9 mouse cellular contexts compared by ENCODE assay signal in the genomic region with DNA sequence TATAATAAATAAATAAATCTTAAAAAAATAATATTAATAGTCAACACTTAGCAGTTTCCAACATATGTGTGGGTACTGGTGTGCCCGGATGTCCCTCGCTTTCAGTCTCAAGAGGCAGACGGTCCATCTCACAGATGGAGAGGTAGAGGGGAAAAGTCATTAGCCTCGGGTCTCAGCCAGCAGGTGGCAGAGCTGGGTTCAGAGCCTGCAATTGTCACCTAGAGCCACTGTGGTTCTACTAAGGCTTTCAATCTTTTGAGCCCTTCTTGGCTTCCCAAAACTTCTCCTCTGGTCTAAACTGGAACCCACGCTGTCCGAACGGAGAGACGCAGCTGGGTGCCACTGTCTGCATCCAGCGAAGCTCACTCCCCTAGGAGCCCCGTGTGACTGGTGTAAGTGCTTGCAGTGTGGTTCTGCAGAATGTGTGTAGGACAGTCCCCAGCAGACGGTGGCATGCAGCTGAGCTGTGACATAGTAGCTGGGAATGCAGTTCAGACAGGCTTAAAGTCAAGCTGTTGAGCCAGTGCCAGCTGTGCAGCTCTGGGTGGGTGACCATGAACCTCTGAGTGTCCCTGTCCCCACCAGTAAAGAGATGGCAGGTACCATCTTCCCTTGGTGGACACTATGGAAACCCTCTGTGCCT. TPM values are rescaled to one million over a fixed set of nuclear protein-coding genes. Genes with fewer than 3 reads are reported as not detected.
DNase-seq lines count a peak whose midpoint lies in the region; ATAC-seq and TF ChIP-seq lines count a peak whose summit lies in the region.
"Had no signal": no experiment of that assay in that cellular context is flagged by ENCODE, and none has a peak within 500 bp of the region (broad histone marks: within the 10 kb centered on the region; RNA-seq: fewer than 3 reads in every experiment).

No protein-coding gene starts in this region.

- no peak overlapping the region for H3K4me3 ChIP-seq in heart, adult 2 months
- no peak overlapping the region for H3K4me3 ChIP-seq in heart, embryonic 12.5 days
- H3K4me3 ChIP-seq in forebrain, postnatal 0 days (ENCODE audit: low read depth, low read length), result no peak overlapping the region
- H3K4me3 ChIP-seq: heart, embryonic 13.5 days had no signal

- no peaks in the 10 kb centered on the region for H3K9me3 ChIP-seq in heart, embryonic 12.5 days (replicated peaks)
- H3K9me3 ChIP-seq in forebrain, postnatal 0 days (ENCODE audit: low read length), result no peaks in the 10 kb centered on the region
- H3K9me3 ChIP-seq: heart, embryonic 13.5 days had no signal

- TF ChIP-seq CTCF in heart, adult 2 months (IDR thresholded peaks at IDR 0.05), result peak; percentile 66
- TF ChIP-seq CTCF in forebrain, postnatal 0 days (IDR thresholded peaks at IDR 0.05; ENCODE audit: low read depth), result peak; percentile 54

- peak; percentile 17 to 47 for DNase-seq in heart, adult 2 months
- DNase-seq in thymus, postnatal 14 days, result peak; percentile 41
- no peak for DNase-seq in thymus, postnatal 0 days (ENCODE audit: low spot score)
- peak; percentile 33 for DNase-seq in forebrain, postnatal 0 days
- DNase-seq in lung, postnatal 14 days, result peak; percentile 16
- DNase-seq in urinary bladder, postnatal 4 days (ENCODE audit: low spot score in 2 of 2), result no peak
- DNase-seq in adrenal gland, postnatal 4 days (ENCODE audit: low spot score in 2 of 2), result no peak

- 46% methylated on average over 11 of the region's 11 CpGs for WGBS in heart, adult 2 months
- 54% methylated on average over 11 of the region's 11 CpGs for WGBS in heart, embryonic 12.5 days
- WGBS in forebrain, postnatal 0 days, result 58% methylated on average over 11 of the region's 11 CpGs

- H3K79me2 ChIP-seq in heart, adult 2 months (replicated peaks; ENCODE audit: control insufficient read depth, insufficient read depth, low read length), result no peaks in the 10 kb centered on the region

- no peak overlapping the region for H3K9ac ChIP-seq in heart, adult 2 months (ENCODE audit: low read depth, low read length)
- no peak overlapping the region for H3K9ac ChIP-seq in heart, embryonic 12.5 days
- H3K9ac ChIP-seq in forebrain, postnatal 0 days, result no peak overlapping the region
- H3K9ac ChIP-seq: heart, embryonic 13.5 days had no signal

- H3K36me3 ChIP-seq in heart, adult 2 months (ENCODE audit: control insufficient read depth, insufficient read depth, low read length), result no peaks in the 10 kb centered on the region
- no peaks in the 10 kb centered on the region for H3K36me3 ChIP-seq in heart, embryonic 12.5 days
- no peaks in the 10 kb centered on the region for H3K36me3 ChIP-seq in forebrain, postnatal 0 days (ENCODE audit: insufficient read depth)
- H3K36me3 ChIP-seq: heart, embryonic 13.5 days had no signal

- TF ChIP-seq EP300 in heart, adult 2 months (IDR thresholded peaks at IDR 0.05; ENCODE audit: insufficient read depth, low read depth, low read length), result no peak

- H3K27me3 ChIP-seq in heart, adult 2 months (ENCODE audit: control insufficient read depth, insufficient read depth, low read length), result no peaks in the 10 kb centered on the region
- H3K27me3 ChIP-seq in heart, embryonic 12.5 days (replicated peaks), result peaks cover 31% of the 10 kb centered on the region
- no peaks in the 10 kb centered on the region for H3K27me3 ChIP-seq in forebrain, postnatal 0 days (ENCODE audit: insufficient read depth, low read length)

- H3K4me2 ChIP-seq in heart, embryonic 12.5 days, result no peak overlapping the region
- H3K4me2 ChIP-seq in forebrain, postnatal 0 days (ENCODE audit: low read depth), result peak overlapping the region; percentile 47; the same call in 1 of the 2 replicates
- H3K4me2 ChIP-seq: heart, embryonic 13.5 days had no signal

- no peak for TF ChIP-seq POLR2A in heart, adult 2 months (IDR thresholded peaks at IDR 0.05; ENCODE audit: insufficient read depth, low read depth, low read length)

- peak overlapping the region; percentile 78 for H3K27ac ChIP-seq in heart, adult 2 months
- H3K27ac ChIP-seq in heart, embryonic 12.5 days (ENCODE audit: poor library complexity, severe bottlenecking), result no peak overlapping the region
- H3K27ac ChIP-seq in forebrain, postnatal 0 days (ENCODE audit: low read depth, low read length), result 0 out of 2 replicates have a peak overlapping the region, but pooled peaks have one; percentile 35

- ATAC-seq in heart, embryonic 12.5 days (ENCODE audit: insufficient number of reproducible peaks, low FRiP score), result no peak
- ATAC-seq in forebrain, postnatal 0 days, result peak; percentile 53

- intact Hi-C loops in heart, adult 2 months (cut with DNase I), result loop anchor here (1.0 kb wide), 1 partner anchor 121 kb away; no protein-coding TSS in a partner anchor

- peaks cover 3% of the 10 kb centered on the region; the same call in 1 of the 2 replicates for H3K4me1 ChIP-seq in heart, adult 2 months (ENCODE audit: control insufficient read depth, insufficient read depth, low read length)
- peaks cover 10% of the 10 kb centered on the region for H3K4me1 ChIP-seq in heart, embryonic 12.5 days (replicated peaks)
- peaks cover 14% of the 10 kb centered on the region for H3K4me1 ChIP-seq in forebrain, postnatal 0 days (ENCODE audit: insufficient read depth)

RNA-seq across cellular contexts. Expression of gene Dlgap4, which starts 29.2 kb away (rescaled TPM):
- 10 to 100 TPM; 31.3 to 32.5 TPM for total RNA-seq in heart, adult 2 months (2021)
- 61.0 and 61.5 TPM in 2 replicates for polyA plus RNA-seq in heart, adult 2 months (2012; rRNA removed)
- polyA plus RNA-seq in heart, embryonic 12.5 days (2016; fragmentation: Nextera tagmentation; extraction: Ambion mirVana), result 72.1 and 73.4 TPM in 2 replicates
- 40.3 and 44.0 TPM in 2 replicates for polyA plus RNA-seq in thymus, postnatal 0 days (2015; fragmentation: Nextera tagmentation; extraction: Ambion mirVana)
- total RNA-seq in forebrain, postnatal 0 days (2014; rRNA removed), result 218 and 235 TPM in 2 replicates
- 327 and 354 TPM in 2 replicates for polyA plus RNA-seq in forebrain, postnatal 0 days (2015; fragmentation: Nextera tagmentation; extraction: Ambion mirVana)
- total RNA-seq in adrenal gland, postnatal 4 days (2021), result 10 to 100 TPM; 52.4 to 53.9 TPM

RNA-seq across cellular contexts. Expression of gene Aar2, which starts 36.9 kb away (rescaled TPM):
- 10 to 100 TPM; 21.0 to 22.7 TPM for total RNA-seq in heart, adult 2 months (2021)
- polyA plus RNA-seq in heart, adult 2 months (2012; rRNA removed), result 19.4 and 26.0 TPM in 2 replicates
- polyA plus RNA-seq in heart, embryonic 12.5 days (2016; fragmentation: Nextera tagmentation; extraction: Ambion mirVana), result 22.8 and 25.2 TPM in 2 replicates
- polyA plus RNA-seq in thymus, postnatal 0 days (2015; fragmentation: Nextera tagmentation; extraction: Ambion mirVana), result 27.5 and 29.2 TPM in 2 replicates
- total RNA-seq in forebrain, postnatal 0 days (2014; rRNA removed), result 46.7 and 50.1 TPM in 2 replicates
- polyA plus RNA-seq in forebrain, postnatal 0 days (2015; fragmentation: Nextera tagmentation; extraction: Ambion mirVana), result 37.1 and 43.7 TPM in 2 replicates
- 10 to 100 TPM; 34.2 to 35.8 TPM for total RNA-seq in adrenal gland, postnatal 4 days (2021)

Comparison
In these comparisons a context has a peak if more than half of its experiments do, and no peak if none do; other contexts are left out.
1. DNase-seq: peak in heart, adult 2 months (2 of 2), thymus, postnatal 14 days (single experiment), forebrain, postnatal 0 days (single experiment) and lung, postnatal 14 days (single experiment); none in thymus, postnatal 0 days (single experiment), urinary bladder, postnatal 4 days (0 of 2) and adrenal gland, postnatal 4 days (0 of 2).